Comparison of ENCODE assay signal across 7 mouse cellular contexts in genomic region chrX:11734505-11735435, GRCm38 (mm10).
DNase-seq lines count a peak whose midpoint lies in the region; ATAC-seq and TF ChIP-seq lines count a peak whose summit lies in the region.

No protein-coding gene starts in this region.

- H3K4me3 ChIP-seq in midbrain, embryonic 10.5 days: 0 out of 2 replicates have a peak overlapping the region, but pooled peaks have one; percentile 7
- H3K4me3 ChIP-seq in midbrain, postnatal 0 days (ENCODE audit: low read depth, low read length): no peak overlapping the region
- H3K4me3 ChIP-seq in forebrain, embryonic 14.5 days (ENCODE audit: low read depth, low read length): no peak overlapping the region
- no peak overlapping the region for H3K4me3 ChIP-seq in limb, embryonic 11.5 days (ENCODE audit: low read depth, low read length)

- no peak overlapping the region for H3K4me2 ChIP-seq in midbrain, postnatal 0 days (ENCODE audit: low read depth, low read length, poor library complexity, severe bottlenecking)
- no peak overlapping the region for H3K4me2 ChIP-seq in forebrain, embryonic 14.5 days (ENCODE audit: low read length)
- no peak overlapping the region for H3K4me2 ChIP-seq in limb, embryonic 11.5 days (ENCODE audit: low read depth, severe bottlenecking)

- intact Hi-C loops in left cerebral cortex, postnatal 14 days (cut with DNase I): no loop called here

- H3K36me3 ChIP-seq in midbrain, embryonic 10.5 days: no peaks in the 10 kb centered on the region
- no peaks in the 10 kb centered on the region for H3K36me3 ChIP-seq in midbrain, postnatal 0 days (ENCODE audit: insufficient read depth, low read length)
- H3K36me3 ChIP-seq in forebrain, embryonic 14.5 days (ENCODE audit: control insufficient read depth, insufficient read depth, low read length): no peaks in the 10 kb centered on the region
- H3K36me3 ChIP-seq in limb, embryonic 11.5 days (ENCODE audit: control insufficient read depth, insufficient read depth, low read length): no peaks in the 10 kb centered on the region

- peaks cover 16% of the 10 kb centered on the region for H3K4me1 ChIP-seq in midbrain, embryonic 10.5 days
- no peaks in the 10 kb centered on the region for H3K4me1 ChIP-seq in midbrain, postnatal 0 days (ENCODE audit: insufficient read depth, low read length)
- peaks cover 3% of the 10 kb centered on the region; the same call in 1 of the 2 replicates for H3K4me1 ChIP-seq in forebrain, embryonic 14.5 days (ENCODE audit: control insufficient read depth, insufficient read depth, low read length)
- H3K4me1 ChIP-seq in limb, embryonic 11.5 days (ENCODE audit: control insufficient read depth, insufficient read depth, low read length): peaks cover 13% of the 10 kb centered on the region

- H3K27ac ChIP-seq in midbrain, embryonic 10.5 days (replicated peaks): peak overlapping the region; percentile 64
- no peak overlapping the region for H3K27ac ChIP-seq in midbrain, postnatal 0 days (ENCODE audit: low read depth, low read length)
- peak overlapping the region; percentile 60 for H3K27ac ChIP-seq in forebrain, embryonic 14.5 days (ENCODE audit: low read depth, low read length)
- H3K27ac ChIP-seq in limb, embryonic 11.5 days (replicated peaks; ENCODE audit: low read depth, low read length): no peak overlapping the region

- DNase-seq in midbrain, embryonic 10.5 days (ENCODE audit: low spot score): peak; percentile 47
- no peak for DNase-seq in midbrain, postnatal 0 days (ENCODE audit: low spot score)
- DNase-seq in forebrain, embryonic 14.5 days (ENCODE audit: low spot score): peak; percentile 56
- DNase-seq in limb, embryonic 11.5 days (ENCODE audit: low spot score): peak; percentile 56
- peak; percentile 7 for DNase-seq in yolk sac, embryonic 10.5 days (ENCODE audit: low spot score)
- DNase-seq in left cerebral cortex, postnatal 14 days (ENCODE audit: low spot score in 2 of 2): no peak
- DNase-seq in thymus, postnatal 36 days: no peak

- no peak for TF ChIP-seq CTCF in midbrain, postnatal 0 days (IDR thresholded peaks at IDR 0.05)

- peaks cover 96% of the 10 kb centered on the region for H3K27me3 ChIP-seq in midbrain, embryonic 10.5 days (ENCODE audit: low read depth, poor library complexity, severe bottlenecking)
- H3K27me3 ChIP-seq in midbrain, postnatal 0 days (ENCODE audit: insufficient read depth, low read length): no peaks in the 10 kb centered on the region; the same call in 1 of the 2 replicates
- no peaks in the 10 kb centered on the region for H3K27me3 ChIP-seq in forebrain, embryonic 14.5 days (replicated peaks; ENCODE audit: control insufficient read depth, insufficient read depth, low read length)
- peaks cover 16% of the 10 kb centered on the region for H3K27me3 ChIP-seq in limb, embryonic 11.5 days (ENCODE audit: control insufficient read depth, insufficient read depth, low read length)

- no peak overlapping the region for H3K9ac ChIP-seq in midbrain, postnatal 0 days (replicated peaks; ENCODE audit: low read length, poor library complexity, severe bottlenecking)
- no peak overlapping the region for H3K9ac ChIP-seq in forebrain, embryonic 14.5 days (ENCODE audit: low read length)
- H3K9ac ChIP-seq in limb, embryonic 11.5 days (ENCODE audit: low read length): no peak overlapping the region

- WGBS in midbrain, embryonic 10.5 days: 22% methylated on average over 27 of the region's 27 CpGs
- 38% methylated on average over 25 of the region's 27 CpGs for WGBS in midbrain, postnatal 0 days
- WGBS in forebrain, embryonic 14.5 days: 31% methylated on average over 27 of the region's 27 CpGs
- 26% methylated on average over 27 of the region's 27 CpGs for WGBS in limb, embryonic 11.5 days

- no peaks in the 10 kb centered on the region for H3K9me3 ChIP-seq in midbrain, embryonic 10.5 days (replicated peaks)
- H3K9me3 ChIP-seq in midbrain, postnatal 0 days (ENCODE audit: low read length): no peaks in the 10 kb centered on the region
- H3K9me3 ChIP-seq in forebrain, embryonic 14.5 days (replicated peaks; ENCODE audit: control insufficient read depth, low read length): no peaks in the 10 kb centered on the region
- H3K9me3 ChIP-seq in limb, embryonic 11.5 days (ENCODE audit: control insufficient read depth, low read length): no peaks in the 10 kb centered on the region

- ATAC-seq in midbrain, postnatal 0 days (ENCODE audit: low FRiP score): no peak
- peak; percentile 88 for ATAC-seq in forebrain, embryonic 14.5 days
- ATAC-seq in limb, embryonic 11.5 days (ENCODE audit: insufficient number of reproducible peaks, low FRiP score, low TSS enrichment, low read depth): 0 out of 2 replicates have a peak, but pooled peaks have one; percentile 51

Comparison
In these comparisons a context has a peak if more than half of its experiments do, and no peak if none do; other contexts are left out.
1. DNase-seq: peak in midbrain, embryonic 10.5 days (single experiment), forebrain, embryonic 14.5 days (single experiment), limb, embryonic 11.5 days (single experiment) and yolk sac, embryonic 10.5 days (single experiment); none in midbrain, postnatal 0 days (single experiment), left cerebral cortex, postnatal 14 days (0 of 2) and thymus, postnatal 36 days (0 of 2).
2. H3K27ac ChIP-seq: peak in midbrain, embryonic 10.5 days (single experiment) and forebrain, embryonic 14.5 days (single experiment); none in midbrain, postnatal 0 days (single experiment) and limb, embryonic 11.5 days (single experiment).